Mouse (Mus musculus) megakaryocyte, embryonic 14.5 days (primary cell): ENCODE results near the gene Gm3045.

ENCODE experiments used
- FLI1 ChIP-seq: IDR thresholded peaks from 2 replicates; pipeline ENCODE4 v1.6.1; 2012; ENCODE audit warnings: low read length, inconsistent platforms, mixed read lengths
- GATA1 ChIP-seq: IDR thresholded peaks from 3 replicates; pipeline ENCODE4 v1.6.1; 2012; ENCODE audit warnings: mixed read lengths, low read length, inconsistent platforms, borderline replicate concordance

- TF ChIP-seq GATA1: no peak
- TF ChIP-seq FLI1: no peak
Measured at GRCm38 (mm10) chr13:56450035-56450434, 23.6 kb downstream of the Gm3045 start.
